Mouse (Mus musculus): ENCODE data around the gene Anxa6.

Gene Anxa6

GRCm38 (mm10) chr11:55031211-55031990, 1.8 kb downstream of the Anxa6 start:
- DNase-seq (ENCODE audit: low read depth, low spot score), result no peak

DNA sequence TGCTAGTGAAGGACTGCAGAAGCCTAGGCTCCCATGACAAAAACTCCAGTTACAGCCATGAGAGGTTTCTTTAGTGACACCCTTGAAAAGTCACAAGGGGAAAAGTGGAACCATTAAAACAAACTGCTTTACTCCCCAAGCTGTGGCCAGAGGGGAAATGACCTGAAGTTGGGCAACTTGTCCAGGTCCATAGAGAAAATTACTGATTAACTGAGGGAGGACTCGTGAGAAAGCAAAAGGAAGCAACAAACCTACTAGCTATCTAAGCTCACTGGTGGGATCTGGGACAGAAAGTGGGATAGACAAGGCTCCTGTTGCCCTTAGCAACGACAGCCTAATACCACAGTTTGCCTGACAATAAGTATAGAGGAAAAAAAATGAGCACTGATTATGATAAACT, 4.7 kb downstream of the Anxa6 start:
- DNase-seq (ENCODE audit: low read depth, low spot score), result no peak

- no peak for DNase-seq (ENCODE audit: low read depth, low spot score)
These were observed 5.9 kb downstream of the Anxa6 start for GRCm38 (mm10) chr11:55027204-55027855.

DNA sequence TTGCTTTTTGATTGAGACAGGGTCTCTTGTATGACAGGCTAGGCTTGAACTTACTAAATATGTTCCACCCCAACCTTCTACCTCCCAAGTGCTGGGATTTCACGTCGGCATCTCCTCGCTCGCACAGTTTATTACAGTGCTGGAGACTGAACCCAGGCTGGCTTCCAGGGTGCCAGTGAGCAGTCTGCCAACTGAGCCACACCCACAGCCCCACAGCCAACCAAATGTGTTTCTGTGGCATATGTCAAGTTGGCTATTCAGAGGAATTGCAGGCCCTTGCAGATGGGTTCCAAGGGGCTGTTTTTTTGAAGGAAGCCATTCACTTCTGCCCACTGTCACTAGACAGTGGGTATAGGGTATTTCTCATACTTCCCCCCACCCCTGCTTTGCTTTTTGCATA, 7.3 kb downstream of the Anxa6 start:
- DNase-seq (ENCODE audit: low read depth, low spot score), result no peak

- DNase-seq (ENCODE audit: low read depth, low spot score), result peak; percentile 38
These were observed 9.7 kb downstream of the Anxa6 start for GRCm38 (mm10) chr11:55023583-55023982.

GRCm38 (mm10) chr11:55023049-55023564, 10.1 kb downstream of the Anxa6 start:
- peak; percentile 58 for DNase-seq (ENCODE audit: low read depth, low spot score)

DNA sequence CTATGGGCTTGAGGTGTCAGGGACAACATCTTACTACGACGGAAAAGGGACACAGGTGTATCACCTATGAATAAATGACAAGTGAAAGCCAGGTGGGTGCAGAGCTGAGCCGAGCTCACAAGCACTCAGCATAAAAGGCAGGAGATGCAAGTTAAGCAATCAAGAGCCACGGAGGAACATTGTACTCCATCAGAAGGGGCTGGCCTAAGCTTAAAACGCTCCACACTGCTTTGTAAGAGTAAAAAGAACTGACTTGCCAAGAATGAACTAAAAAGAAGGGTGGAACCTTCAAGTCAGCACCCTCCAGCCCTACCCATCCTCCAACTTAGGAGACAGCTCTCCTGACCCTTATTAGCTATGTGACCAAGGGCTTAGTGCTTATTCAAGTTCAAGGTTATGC, 10.7 kb downstream of the Anxa6 start:
- DNase-seq (ENCODE audit: low read depth, low spot score), result peak; percentile 29

DNA sequence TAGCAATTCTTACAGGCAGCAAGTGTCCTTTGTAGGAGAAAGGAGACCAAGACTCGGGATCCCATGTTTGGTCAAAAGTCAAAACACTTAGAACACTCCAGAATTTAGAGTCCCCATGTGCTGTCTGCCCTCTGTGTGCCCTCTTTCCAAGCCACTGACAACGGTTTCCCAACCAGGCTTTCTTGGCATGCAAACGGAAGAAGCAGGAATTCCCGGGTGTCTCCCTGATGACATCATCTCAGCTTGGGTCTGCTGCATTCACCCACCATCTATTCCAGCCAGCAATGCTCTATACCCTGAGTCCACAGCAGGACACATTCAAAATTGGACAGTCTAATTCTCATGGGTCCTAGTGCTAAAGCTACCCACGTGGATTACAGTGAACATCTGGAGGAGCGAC, 11.4 kb downstream of the Anxa6 start:
- DNase-seq (ENCODE audit: low read depth, low spot score), result no peak

GRCm38 (mm10) chr11:55021458-55021857, 11.8 kb downstream of the Anxa6 start:
- DNase-seq (ENCODE audit: low read depth, low spot score), result no peak

DNA sequence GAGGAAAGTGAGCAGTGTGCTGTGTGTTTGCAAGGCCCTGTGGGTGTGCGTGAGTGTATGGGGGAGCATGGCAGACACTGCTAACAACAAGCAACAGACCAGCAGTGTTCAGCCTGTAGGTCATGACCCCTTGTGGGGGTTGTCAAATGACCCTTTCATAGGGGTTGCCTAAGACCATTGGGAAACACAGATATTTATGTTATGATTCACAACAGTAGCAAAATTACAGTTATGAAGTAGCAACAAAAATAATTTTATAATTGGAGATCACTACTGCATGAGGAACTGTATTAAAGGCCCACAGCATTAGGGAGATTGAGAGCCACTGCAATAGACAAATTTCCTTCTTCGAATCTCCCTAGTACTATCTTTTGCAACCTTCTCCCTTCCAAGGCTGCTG, 13.5 kb downstream of the Anxa6 start:
- DNase-seq (ENCODE audit: low read depth, low spot score), result no peak

- DNase-seq (ENCODE audit: low read depth, low spot score), result no peak
These were observed 15.2 kb downstream of the Anxa6 start for GRCm38 (mm10) chr11:55018034-55018433.

DNA sequence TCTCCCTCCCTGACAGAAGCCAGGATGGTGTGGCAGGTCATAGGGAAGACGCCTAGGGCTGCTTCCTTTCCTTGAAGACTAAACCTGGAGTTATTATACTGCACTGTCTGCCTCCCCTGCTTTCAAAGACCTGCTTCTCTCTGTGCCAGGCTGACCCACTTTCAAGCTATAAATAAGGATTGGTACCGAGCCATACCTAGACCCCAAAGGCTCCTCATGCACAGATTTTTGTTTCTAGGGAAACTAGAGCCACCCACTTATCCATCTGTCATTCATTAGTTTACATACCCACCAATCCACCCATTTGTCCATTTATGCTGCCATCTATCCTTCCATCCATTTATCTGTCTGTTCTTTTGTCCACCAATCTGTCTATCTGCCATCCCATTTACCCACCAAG, 16.0 kb downstream of the Anxa6 start:
- DNase-seq (ENCODE audit: low read depth, low spot score), result no peak

DNA sequence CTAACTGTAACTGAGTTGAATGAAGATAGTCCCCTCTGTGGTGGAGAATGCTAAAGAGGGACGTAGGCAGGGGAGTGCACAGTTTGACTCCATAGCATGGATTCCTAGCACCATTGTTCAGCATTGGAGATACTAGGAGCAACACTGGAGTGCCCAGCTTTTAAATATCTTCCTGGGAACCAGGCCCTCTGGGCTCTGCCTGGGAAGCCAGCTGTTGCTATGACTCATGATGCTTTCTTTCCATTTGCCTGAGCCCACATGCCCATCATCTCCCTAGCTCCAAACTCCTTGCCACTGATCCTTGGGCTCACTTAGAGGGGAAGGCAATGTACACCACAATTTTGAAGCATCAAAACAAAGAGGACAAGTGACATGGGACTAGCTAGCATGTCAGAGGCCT, 16.5 kb downstream of the Anxa6 start:
- no peak for DNase-seq (ENCODE audit: low read depth, low spot score)

DNA sequence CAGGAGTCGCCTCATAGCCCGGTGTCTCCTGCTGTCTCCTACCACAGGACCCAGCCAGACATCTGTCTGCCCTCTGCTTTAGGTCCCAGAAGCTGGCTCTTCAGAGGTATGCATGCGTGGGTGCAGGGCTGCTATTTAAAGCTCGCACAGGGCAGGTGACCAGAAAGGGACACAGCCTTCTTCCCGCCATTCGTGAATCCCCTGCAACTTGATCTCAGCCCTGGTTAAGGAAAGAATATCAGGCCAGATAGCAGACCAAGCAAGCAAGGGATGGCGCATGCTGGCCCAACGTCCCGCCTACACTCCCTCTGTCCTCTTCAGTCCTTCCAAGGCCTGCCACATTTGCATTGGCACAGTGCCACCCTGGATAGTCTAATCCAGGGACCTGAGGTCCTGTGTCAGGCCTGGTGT, 17.4 kb downstream of the Anxa6 start:
- DNase-seq (ENCODE audit: low read depth, low spot score), result no peak

- no peak for DNase-seq (ENCODE audit: low read depth, low spot score)
These were observed 18.0 kb downstream of the Anxa6 start for GRCm38 (mm10) chr11:55015264-55015663.

GRCm38 (mm10) chr11:55013802-55014201, 19.4 kb downstream of the Anxa6 start:
- DNase-seq (ENCODE audit: low read depth, low spot score), result no peak

GRCm38 (mm10) chr11:55012551-55013521, 20.4 kb downstream of the Anxa6 start:
- no peak for DNase-seq (ENCODE audit: low read depth, low spot score)

DNA sequence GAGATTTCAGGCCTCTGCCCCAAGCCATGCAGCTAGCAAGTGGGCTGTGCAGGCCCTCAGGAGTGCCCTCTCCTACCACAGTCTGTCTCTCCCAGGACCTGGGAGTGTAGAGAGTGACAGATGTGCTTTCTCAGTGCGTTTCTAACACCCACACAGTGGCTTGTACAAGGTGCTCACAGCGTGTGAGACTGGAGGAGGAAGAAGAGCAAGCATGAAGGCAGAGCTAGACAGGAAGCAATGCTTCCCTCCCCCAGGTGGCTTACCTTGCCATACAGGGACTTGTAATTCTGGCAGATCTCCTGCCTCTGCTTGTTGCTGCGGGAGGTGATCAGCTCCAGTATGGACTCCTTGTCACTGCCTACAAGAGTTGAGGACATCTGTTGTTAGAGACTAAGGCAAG, 21.8 kb downstream of the Anxa6 start:
- no peak for DNase-seq (ENCODE audit: low read depth, low spot score)

DNA sequence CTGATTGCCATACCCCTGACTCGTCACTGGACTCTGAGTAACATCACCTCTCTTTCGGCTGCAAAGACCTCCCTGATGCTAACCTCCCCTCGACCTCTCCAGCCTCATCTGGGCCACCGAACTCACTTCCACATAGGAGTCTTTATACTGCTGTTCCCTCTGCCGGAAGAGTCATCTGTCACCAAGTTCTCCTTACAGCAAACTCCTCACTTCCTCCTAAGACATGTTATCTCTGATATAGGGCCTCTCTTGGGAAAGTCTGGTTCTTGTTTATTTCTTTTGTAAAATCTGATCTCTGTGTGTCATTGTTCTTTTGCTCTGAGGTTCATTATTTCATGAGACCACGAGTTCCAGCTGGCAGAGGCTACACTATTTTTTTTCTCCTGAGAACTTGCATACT, 25.0 kb downstream of the Anxa6 start:
- no peak for DNase-seq (ENCODE audit: low read depth, low spot score)

- DNase-seq (ENCODE audit: low read depth, low spot score), result no peak
These were observed 27.6 kb downstream of the Anxa6 start for GRCm38 (mm10) chr11:55005684-55006083.

DNA sequence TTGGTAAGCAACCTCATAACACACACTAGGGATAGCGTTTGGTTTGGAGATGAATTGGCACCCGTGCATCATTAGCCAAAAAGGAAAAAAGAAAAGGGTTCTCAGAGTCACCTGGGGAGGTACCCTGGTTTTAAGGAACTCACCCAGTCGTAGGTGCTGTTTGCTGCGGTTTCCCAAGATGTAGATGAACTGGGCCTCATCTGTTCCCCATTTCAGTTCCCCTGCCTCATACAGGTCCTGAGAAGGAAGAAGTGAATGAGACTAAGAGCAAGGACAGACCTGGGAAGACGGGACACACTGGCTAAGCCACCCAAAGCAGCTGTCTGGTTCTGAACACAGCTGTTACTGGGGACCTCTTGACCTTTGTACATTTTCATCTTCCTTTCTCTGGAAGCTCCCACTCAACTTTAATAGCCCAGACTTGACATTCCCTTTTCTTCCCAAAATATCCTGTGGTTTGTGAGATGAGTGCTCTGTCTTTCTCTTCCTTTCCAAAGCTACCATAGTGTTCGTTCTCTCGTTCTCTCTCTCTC, 28.2 kb downstream of the Anxa6 start:
- no peak for DNase-seq (ENCODE audit: low read depth, low spot score)

DNA sequence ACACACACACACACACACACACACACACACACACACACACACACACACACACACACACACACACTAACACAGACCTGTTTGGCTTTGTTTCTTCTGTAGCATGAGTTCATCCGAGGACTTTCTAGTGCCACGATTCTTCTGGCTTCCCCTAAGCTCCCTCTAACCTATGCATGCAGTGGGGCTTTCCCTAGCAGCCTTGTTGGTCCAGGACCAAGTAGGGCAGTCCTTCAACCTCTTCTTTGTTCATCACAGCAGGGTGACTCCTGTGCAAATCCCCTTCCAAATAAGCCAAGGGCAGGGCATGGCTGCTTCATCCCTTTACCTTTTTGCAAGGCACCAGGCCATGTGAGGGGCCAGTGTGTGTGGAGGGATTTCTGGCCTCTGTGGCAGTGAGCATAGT, 34.5 kb downstream of the Anxa6 start:
- peak; percentile 63 for DNase-seq (ENCODE audit: low read depth, low spot score)
